Mouse (Mus musculus): ENCODE measurements around the gene Ift140.

DNA sequence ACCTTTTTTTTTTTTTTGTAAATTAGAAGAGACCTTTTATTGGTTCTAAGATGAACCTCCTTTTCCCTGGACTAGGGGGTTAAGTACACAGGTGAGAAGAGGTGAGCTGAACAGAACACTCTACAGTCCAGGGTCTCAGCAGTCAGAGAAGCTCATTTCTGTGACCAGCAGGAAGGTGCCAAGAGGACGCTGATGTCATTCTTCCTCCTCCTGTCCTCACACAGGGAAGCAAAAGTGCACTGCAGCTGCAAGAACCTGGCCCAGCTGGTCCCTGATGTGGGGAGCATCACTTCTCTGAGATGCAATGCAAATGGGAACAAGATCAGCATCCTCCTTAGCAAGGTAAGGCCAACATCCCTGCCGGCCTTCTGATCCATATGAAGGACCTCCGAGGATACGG is 29.4 kb downstream of the Ift140 start:
- TF ChIP-seq EP300 (IDR thresholded peaks at IDR 0.05; ENCODE audit: insufficient read depth, low read depth, low read length) (no peak), CTCF (IDR thresholded peaks at IDR 0.05) (no peak), POLR2A (IDR thresholded peaks at IDR 0.05; ENCODE audit: insufficient read depth, low read depth, low read length) (no peak)
